Mouse (Mus musculus) embryo, embryonic 11.5 days (tissue): ENCODE results near the gene Tubb2a.

Experiments used
- DNase-seq: peaks from one replicate; pipeline ENCODE4 v3.0.0-alpha.2; 2012; ENCODE audit warnings: low read depth, low spot score

Gene Tubb2a

GRCm38 (mm10) chr13:34053673-34054282, 24.0 kb downstream of the Tubb2a start:
- no peak for DNase-seq

- no peak for DNase-seq
These were observed 26.1 kb downstream of the Tubb2a start for GRCm38 (mm10) chr13:34051692-34052091.

GRCm38 (mm10) chr13:34050479-34050878, 27.3 kb downstream of the Tubb2a start:
- no peak for DNase-seq

GRCm38 (mm10) chr13:34047526-34047925, 30.3 kb downstream of the Tubb2a start:
- DNase-seq = no peak

- peak; percentile 60 for DNase-seq
These were observed 31.3 kb downstream of the Tubb2a start for GRCm38 (mm10) chr13:34046421-34047012.

- DNase-seq = no peak
These were observed 32.1 kb downstream of the Tubb2a start for GRCm38 (mm10) chr13:34045511-34046249.

- no peak for DNase-seq
These were observed 34.0 kb downstream of the Tubb2a start for GRCm38 (mm10) chr13:34043716-34044393.

- no peak for DNase-seq
These were observed 37.7 kb downstream of the Tubb2a start for GRCm38 (mm10) chr13:34040091-34040490.

GRCm38 (mm10) chr13:34038901-34039341, 38.9 kb downstream of the Tubb2a start:
- DNase-seq = no peak

- no peak for DNase-seq
These were observed 39.8 kb downstream of the Tubb2a start for GRCm38 (mm10) chr13:34038056-34038432.

- DNase-seq = peak; percentile 92
These were observed 40.4 kb downstream of the Tubb2a start, which contains the start of gene Bphl for GRCm38 (mm10) chr13:34037172-34038055. Gene Bphl, plus strand, starts transcription at chr13:34037597.

GRCm38 (mm10) chr13:34036726-34037125, 41.1 kb downstream of the Tubb2a start:
- DNase-seq = no peak

- DNase-seq = no peak
These were observed 42.4 kb downstream of the Tubb2a start for GRCm38 (mm10) chr13:34035424-34035823.

- no peak for DNase-seq
These were observed 45.8 kb downstream of the Tubb2a start for GRCm38 (mm10) chr13:34032041-34032440.
